Mouse (Mus musculus) lung, postnatal 14 days (tissue): ENCODE measurements around the gene Gm37240.

ENCODE experiments used
- DNase-seq: peaks from one replicate; pipeline ENCODE4 v3.0.0; 2021

Gene Gm37240

DNA sequence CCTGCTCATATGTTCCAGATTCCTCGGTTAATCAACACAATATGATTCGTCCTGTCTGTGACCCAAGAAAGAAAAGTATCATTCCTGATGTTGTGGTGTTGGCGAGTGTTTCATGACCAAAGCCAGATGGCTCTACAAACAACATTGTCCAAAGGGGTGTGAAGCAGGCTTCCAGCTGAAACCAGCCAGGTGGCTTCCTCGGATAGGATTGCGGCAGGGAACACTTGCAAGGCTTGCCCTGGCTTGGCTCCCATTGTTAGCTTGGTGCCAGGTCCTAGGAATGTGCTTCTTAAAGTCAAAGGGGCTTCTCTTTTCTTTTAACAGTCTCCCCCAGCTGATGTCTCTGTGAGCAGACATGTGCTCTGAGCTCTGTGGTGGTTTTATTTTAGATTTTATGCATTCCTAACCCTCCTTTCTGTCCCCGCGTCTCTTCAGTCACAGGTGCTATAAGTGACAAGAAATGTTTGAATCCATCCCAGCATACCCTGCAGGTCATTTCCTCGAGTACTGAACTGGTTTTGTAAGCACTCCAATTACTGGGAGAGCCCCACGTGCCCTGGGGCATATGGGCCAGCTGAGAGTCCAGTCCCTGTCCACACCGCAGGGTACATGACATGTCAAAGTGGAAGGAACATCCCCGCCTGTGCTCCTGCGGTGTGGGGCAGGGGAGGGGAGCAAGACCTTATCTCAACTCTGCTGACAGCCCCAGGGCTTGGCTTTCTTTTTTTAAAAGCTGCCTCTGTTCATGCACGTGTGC is 509.2 kb downstream of the Gm37240 start:
- peak; percentile 66 for DNase-seq

DNA sequence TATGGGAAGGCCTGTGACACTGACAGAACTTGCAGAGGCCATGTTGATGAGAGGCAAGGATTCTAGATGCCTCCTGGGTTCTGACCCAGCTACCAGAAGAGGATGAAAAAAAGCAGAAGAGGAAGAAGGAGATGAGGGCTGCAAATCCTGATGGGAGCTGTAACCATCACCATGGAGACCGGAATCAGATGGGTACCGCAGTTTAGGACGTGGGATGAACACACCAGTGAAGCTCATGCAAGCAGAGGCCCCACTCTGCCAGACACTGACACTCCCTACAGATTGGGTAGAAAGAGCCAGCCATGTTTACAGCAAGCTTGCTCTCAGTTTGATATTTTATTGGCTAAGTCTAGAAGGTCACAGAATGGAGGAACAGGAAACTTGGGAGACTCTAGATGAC is 509.8 kb downstream of the Gm37240 start:
- DNase-seq: no peak

DNA sequence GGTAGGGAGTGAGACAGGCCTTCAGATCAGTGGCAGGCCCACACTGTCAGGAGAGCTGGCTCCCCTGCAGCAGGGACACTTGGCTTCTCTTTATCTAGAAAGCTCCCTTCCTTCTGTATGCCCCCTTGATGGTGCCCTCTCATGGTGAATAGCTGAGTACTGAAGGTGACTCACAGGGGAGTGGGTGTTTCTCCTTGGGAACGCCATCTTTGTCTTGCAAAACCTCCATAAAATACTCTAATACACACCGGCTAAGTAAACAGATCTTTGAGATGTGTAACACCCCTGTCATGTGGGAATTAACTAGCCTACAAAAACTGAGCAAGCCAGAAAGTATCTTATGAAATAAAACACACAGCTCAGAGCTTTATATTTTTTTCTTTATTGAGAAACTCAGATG is 510.8 kb downstream of the Gm37240 start:
- no peak for DNase-seq

DNA sequence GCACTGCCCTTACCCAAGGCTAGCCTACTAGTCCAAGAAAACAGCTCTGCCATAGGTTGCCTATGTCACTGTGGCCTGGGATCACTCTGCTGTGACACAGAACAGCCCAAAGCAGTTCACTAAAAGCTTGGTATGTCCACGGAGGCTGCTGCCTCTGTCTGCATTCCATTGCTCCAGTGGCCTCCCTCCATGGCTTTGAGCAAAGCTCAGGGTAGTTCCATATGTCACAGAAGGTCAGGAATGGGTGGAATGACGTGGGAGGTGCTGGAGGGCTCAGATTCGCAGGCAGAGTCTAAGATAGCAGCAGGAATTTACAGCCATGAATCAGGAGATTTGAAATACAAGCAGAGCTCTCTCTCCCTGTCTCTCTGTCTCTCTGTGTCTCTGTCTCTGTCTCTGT is 514.3 kb downstream of the Gm37240 start:
- no peak for DNase-seq

DNA sequence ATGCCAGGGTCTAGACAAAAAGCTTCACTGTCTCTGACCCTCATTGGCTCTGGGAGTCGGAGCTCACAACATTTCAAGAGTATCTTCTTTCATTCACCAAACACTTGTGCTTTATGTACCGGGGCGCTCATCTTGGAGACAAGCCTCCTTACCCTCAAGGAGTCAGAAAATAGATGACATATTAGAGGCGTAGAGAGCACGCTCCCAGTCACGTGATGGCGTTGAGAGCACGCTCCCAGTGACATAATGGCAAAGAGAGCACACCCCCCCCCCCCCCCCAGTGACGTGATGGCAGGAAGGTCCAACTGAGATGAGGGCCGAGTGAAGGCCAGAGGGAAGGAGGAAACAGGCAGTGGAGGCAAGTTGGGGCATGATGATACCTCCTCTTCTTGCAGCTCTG is 517.5 kb downstream of the Gm37240 start:
- no peak for DNase-seq

DNA sequence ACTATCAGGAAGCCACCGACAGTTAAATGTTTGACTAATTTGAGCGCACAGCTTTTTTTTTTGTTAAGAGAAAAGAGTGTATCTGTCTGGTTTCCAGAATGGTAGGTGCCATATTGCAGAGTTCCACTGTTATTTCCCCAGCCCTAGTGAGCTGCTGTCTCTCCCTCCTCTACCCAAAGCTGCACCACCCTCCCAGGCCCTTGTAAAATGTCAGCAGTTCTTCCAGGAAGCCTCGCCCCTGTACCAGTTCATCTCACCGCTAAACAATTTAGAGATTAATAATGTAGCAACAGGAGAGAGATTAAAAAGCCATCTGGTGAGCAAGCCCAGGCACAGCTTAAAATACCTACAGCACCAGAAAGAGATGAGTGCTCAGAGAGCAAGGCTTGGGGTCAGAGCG is 518.2 kb downstream of the Gm37240 start:
- DNase-seq: no peak

DNA sequence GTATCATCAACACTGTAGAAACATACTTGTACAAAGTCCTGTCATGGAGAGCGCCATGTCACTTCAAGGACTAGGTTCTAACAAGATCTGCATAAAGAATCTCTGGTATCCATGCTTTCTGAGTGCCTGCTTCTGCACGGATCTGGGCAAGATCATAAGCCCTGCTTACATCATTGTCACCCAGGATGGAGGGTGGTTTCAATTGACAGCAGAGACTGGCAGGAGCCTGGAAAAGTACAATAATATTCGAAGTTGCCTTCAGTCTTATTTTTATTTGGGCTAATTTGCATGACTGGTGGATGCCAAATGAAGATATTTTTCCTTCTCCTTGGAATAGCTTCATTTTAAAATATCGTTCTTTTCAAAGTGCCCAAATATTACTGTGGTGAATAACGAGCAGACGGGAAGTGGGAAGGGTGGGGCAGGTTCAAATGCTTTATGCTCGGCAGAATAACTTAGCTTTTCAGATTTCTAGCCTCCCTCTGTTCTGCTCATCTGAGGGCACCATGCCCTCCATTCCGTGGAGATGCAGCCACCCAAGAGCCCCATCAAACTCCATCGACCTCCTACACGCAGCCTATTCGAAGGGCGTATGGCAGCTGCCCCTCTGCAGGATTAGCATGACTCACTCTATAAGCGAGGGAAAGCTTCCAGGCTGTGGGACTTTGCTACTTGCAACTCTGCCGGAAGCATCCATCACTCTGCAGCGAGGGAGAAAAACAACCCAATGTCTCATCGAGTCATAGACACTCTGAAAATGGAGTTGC is 518.8 kb downstream of the Gm37240 start:
- no peak for DNase-seq

DNA sequence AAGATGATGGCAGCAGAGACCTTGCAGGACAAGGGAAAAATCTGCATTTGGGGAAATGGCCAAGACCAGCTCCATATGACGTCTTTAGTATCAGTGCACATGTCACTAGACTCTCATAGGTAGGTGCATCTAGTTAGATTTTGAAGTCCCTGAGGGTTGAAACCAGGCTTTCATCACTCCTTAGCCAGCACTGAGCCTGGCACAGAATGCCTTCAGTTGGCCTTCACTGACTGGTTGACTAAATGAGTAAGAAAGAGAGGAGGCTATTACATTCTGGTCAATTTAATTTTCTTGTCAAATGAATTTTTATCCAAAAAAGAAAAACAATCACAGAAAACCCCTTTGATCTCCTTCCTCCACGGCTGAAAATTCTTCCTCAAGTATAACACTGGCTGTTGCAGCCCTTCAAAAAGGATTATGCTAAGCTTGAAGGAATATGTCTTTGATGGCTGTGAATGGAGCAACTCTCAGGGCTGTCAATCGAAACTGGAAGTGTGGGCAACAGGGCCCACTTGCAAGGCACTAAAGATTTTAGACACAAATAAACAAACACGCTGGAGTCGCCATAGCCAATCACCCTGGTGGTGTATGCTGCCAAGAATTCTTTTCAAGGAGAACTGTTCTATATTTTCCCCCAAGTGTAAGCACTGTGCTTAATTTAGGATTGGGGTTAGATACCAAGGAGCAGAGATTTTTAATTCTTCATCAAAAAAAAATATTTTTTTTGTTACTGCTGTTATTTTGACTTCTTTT is 522.6 kb downstream of the Gm37240 start:
- peak; percentile 18 for DNase-seq

DNA sequence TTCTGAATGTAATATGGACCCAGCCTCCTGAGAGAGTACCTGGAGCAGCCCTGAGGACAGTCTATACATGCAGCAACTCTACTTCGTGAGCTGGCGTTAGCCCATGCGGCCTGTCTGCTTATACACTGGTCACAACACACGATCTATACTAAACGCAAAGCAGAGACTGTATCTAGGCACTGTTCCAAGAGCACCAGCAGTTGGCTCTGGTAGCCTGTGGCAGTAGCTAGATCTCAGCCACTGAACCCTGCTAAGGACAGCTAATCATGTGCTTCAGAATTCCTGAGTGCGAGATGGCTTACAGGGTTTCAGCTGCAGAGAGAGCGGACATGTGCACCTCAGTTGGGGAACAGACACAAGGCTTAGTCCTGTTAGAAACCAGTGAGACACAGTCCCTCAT is 524.4 kb downstream of the Gm37240 start:
- DNase-seq: no peak

DNA sequence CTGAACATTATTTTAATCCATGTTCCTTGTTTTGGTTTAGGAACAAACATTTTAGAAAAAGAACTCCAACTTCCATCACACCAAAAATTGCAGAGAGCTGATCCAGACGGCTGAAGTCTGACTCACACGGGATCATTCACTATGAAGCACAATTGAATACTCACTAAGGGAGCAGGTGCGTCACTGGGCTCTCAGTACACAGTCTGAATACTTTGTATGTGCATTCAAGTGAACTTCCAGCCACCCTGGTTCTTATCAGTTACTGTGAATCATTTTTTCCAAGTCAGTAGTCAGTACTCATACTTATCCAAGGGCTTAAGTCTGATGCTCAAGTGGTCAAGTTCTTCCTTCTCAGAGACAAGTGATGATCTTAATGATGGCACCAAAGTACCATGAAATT is 530.9 kb downstream of the Gm37240 start:
- no peak for DNase-seq

DNA sequence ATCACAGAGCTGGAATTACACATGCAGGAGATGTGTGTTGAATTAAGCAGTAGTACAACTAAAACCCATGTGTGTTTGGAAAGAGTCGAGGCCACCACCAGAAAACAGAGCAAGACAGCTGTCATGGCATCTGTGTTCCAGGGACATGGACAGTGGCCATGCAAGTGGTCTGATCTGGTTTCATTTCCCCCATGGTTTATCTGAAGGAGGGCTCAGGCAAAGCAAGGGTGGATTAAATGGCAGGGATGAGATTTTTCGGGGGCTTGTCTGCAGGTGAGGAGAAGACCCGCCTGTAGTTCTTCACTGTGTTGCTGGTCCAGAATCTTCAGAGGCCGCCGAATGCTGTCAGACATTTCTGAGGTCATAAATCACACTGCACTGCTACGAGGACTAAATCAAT is 539.3 kb downstream of the Gm37240 start:
- DNase-seq: no peak

DNA sequence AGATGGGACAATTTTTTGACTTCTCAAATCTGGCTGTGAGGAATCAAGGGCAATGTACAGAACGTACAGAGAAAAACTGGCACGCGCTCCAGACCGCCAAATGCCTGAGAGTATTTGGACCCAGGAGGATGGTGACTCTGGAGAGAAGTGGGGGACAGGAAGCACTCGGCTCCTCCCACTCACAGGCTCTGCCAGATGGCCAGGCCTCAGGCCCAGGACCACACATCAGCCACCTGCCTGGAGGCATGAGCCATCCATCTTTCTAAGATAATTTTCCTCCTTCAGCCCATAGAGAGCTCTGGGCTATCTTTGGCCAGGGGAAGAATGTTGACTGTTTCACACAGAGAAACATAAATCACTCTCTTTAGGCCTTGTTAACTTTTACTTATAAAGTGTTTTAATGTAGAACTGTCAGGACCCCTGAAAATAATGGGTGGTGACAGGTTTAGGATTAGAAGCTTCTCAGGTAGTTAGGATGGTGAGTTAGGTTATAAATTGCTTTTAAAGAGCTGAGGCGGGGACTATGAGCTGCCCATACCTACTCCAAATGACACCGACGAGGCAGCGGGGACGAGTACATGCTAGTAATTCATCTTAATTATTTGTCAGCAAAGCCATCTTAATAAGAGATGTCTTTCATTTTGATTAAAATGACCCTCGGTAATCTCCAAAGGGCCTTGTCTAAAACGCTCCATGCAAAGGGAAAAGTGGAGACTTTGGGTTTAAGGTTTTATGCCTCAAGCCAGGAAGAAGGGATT is 546.0 kb downstream of the Gm37240 start:
- no peak for DNase-seq

DNA sequence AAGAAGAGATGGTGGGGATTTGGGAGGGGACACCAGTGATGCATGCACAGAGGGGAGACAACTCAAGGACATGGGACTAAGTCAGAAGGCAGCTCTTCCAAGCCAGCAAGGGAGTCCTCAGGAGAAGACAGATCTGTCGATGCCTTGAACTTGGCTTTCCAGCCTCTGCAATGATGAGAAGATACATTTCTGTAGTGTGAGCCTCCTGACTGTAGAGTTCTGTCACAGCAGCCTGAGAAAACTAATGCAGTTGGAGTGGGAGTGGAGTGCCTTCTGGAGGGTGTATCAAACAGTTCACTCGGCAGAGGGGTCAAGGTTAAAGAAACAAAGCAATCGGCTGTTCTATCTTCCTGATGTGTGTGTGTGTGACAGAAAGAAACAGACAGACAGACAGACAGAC is 546.8 kb downstream of the Gm37240 start:
- no peak for DNase-seq

DNA sequence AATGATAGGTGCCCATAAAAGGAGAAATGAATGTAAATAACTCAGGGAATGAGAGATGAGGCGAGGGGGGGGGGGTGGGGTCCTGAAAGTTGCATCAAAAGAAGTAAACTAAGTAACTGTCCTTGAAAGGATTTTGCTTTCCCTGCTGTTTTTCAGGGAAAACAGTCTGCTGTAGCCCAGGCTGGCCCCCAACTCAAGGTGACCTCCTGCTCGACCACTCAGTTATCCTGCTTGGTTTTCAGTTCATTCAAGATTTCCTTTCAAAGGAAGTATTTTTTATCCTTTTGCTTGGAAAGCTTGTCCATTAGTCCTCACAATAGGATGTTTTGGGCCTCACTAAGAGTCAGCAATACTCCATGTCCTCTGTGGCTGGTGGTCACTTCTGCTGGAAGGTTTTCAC is 547.4 kb downstream of the Gm37240 start:
- DNase-seq: no peak

DNA sequence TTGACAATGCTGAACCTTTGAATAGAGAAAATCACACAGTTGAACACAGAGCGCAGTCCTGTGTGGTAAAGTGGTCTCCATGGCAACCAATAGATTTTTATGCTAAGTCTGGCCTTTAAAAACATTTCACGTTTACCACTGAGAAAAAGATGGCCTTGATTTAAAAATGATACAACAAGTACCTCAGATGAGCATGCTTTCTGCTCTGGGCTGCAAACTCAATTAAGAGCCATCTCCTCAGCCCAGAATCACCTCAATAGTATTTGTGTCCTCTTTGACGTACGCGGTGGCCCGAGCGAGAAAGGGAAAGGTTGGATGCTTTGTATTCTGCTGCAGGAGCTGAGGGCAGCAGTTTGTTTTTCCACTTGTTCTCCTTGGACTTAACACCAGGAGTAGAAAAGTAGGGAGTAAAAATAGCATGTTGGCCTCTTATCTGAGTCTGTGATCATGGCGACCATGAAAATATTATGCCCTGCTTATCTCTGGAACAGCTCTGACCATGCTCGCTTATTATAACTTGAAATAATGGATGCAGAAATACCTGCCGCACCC is 548.0 kb downstream of the Gm37240 start:
- DNase-seq: no peak

DNA sequence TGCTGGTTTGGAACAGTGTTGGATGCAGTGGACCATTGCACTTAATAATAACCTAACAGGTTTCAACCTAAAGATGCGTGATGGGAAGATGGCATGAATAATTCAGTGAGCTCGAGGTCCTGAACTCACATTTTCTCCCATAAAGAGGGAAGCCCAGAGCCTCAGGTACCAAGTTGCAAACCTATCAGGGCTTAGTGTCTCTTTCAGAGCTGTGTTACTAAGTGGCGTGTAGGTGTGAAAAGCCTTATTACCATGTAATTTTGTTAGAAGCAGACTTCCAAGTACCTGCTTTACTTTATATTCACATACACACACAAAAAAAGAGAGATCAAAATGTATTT is 548.6 kb downstream of the Gm37240 start:
- DNase-seq: no peak

DNA sequence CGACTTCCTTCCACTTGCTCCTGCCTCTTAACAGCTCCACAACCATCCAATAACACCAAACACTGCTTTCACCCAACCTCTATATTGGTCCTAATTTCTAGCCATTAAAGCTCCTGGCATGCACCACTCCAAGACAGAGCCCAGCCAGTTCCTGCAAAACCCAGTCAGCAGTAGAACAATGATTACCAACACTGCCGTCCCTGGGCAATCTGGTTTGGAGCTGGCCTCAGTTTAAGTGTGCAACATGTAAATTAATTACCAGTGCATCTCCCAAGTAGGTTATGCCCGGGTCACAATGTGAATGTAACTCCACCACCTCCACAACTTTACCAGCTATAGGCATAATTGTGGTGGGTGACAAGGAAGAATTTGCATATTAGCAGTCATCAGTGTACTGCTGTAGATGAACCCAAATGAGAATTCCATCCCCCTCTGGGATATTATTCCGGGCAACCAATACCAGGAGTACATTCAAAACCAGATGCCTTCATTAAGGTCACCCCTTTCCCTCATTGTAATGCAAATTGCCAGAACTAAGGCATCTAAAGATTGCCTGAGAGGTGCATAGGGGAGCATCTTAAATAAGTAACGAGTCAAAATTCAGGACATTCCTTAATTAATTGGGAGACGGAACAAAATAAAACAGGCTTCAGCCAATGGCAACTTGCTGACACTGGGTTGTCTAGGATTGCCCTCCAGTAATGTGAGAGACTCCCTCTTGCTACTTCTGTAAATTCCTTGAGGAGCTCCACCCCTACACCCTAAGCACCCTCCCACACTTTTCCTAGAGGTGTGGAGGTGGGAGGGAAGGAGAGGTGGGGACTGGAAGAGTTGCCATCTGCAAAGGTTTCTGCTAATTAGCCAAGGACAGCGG is 549.2 kb downstream of the Gm37240 start:
- DNase-seq: no peak

DNA sequence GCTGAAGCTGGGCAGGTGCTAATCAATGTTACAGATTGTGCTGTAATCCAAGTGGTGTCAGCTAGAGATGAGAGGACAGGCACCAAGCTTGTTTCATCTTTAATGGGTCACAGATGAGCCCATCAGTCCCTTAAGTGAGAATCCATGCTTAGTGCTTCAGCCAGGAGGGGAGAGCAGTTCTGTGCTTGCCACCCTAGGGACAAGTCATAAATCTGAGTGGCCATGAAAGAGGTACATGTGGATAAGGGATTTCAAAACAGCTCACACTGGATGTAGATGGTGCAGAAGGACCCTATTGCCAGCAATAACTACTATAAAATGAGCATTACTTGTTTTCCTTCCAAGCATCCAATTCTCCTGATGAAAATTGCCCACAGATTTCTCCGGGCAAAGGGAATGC is 551.8 kb downstream of the Gm37240 start:
- DNase-seq: no peak

DNA sequence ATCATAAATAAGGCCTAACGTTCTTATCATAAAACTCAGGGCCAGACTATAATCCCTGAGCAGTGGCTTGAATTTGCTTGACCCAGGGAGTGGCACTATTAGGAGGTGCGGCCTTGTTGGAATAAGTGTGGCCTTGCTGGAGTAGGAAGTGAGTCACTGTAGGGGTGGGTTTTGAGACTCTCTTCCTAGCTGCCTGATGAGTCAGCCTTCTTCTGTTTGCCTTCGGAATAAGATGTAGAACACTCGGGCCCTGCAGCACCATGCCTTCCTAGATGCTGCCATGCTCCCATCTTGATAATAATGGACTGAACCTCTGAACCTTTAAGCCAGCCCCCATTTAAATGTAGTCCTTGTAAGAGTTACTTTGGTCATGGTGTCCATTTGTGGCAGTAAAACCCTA is 555.0 kb downstream of the Gm37240 start:
- DNase-seq: no peak

DNA sequence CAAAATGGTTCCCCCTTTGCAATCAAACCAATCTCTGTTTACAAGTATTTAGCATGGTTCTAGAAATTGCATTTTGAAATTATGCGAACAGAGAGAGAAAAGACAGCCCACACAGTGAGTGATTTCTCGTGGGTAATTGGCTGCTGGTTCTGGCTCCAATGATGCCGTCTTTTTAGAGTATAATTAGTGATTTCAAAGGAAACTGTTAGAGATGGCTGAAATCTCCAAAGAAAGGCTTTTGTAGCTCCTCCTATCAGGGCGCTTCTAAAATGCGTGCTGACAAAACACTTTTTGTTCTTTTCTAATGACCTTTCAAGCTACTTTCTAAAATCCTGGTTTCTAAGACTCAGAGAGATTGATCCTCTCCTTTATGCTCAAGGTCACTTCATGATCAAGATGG is 569.1 kb downstream of the Gm37240 start:
- DNase-seq: no peak

DNA sequence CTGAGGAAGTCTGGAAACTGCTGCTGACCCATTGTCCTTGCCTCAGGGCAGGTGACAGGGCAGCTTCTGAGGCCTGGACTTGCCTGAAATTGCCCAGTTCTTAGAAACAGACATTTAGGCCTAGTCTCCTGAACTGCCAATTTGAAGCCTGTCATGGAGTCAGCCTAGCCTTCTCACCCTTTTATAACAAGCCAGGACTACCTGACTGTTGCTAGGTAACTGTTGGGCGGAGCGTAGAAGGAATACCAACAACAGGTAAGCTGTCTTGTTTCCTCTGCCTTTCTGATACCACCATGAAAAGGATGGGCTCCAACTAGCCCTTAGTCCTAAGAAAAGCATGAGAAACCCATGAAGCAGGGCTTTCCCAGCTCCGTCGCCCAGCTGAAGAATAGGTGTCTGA is 570.0 kb downstream of the Gm37240 start:
- no peak for DNase-seq

DNA sequence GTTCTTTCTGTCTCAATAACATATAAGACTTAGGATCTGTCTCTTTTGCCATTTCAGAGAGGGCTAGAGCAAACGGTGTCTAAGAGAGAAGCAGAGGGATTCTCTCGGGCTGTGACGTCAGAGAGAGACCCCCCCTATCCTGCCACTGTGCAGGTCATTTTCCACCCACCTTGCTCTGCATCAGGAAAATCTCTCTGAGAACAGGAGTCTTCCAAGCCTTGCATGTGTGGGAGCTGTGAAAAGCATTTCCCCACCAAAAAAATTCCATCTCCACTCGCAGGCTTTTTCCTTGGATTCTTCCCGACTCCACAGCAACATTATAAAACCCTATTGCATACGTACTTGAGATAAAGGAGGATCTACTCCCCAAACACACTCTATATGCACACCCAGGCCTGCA is 572.4 kb downstream of the Gm37240 start:
- DNase-seq: no peak
